8 mouse cellular contexts compared by ENCODE assay signal in genomic region chr10:127289573-127290191, GRCm38 (mm10). TPM values are rescaled to one million over a fixed set of nuclear protein-coding genes. Genes with fewer than 3 reads are reported as not detected.
DNase-seq lines count a peak whose midpoint lies in the region; ATAC-seq and TF ChIP-seq lines count a peak whose summit lies in the region.

No protein-coding gene starts in this region.

- no peaks in the 10 kb centered on the region for H3K9me3 ChIP-seq in forebrain, postnatal 0 days (ENCODE audit: low read length)
- no peaks in the 10 kb centered on the region for H3K9me3 ChIP-seq in hindbrain, embryonic 13.5 days
- H3K9me3 ChIP-seq in limb, embryonic 11.5 days (ENCODE audit: control insufficient read depth, low read length) = no peaks in the 10 kb centered on the region
- no peaks in the 10 kb centered on the region for H3K9me3 ChIP-seq in midbrain, embryonic 10.5 days (replicated peaks)

- peak overlapping the region; percentile 75 for H3K9ac ChIP-seq in forebrain, postnatal 0 days
- H3K9ac ChIP-seq in hindbrain, embryonic 13.5 days = peak overlapping the region; percentile 88
- peak overlapping the region; percentile 3 for H3K9ac ChIP-seq in limb, embryonic 11.5 days (ENCODE audit: low read length)

- peak overlapping the region; percentile 64 for H3K4me3 ChIP-seq in left cerebral cortex, adult 2 months
- peak overlapping the region; percentile 67 for H3K4me3 ChIP-seq in forebrain, postnatal 0 days (ENCODE audit: low read depth, low read length)
- peak overlapping the region; percentile 63 for H3K4me3 ChIP-seq in hindbrain, embryonic 13.5 days
- peak overlapping the region; percentile 67 for H3K4me3 ChIP-seq in limb, embryonic 11.5 days (ENCODE audit: low read depth, low read length)
- peak overlapping the region; percentile 65 for H3K4me3 ChIP-seq in midbrain, embryonic 10.5 days

- TF ChIP-seq CTCF in left cerebral cortex, adult 2 months (IDR thresholded peaks at IDR 0.05) = no peak
- TF ChIP-seq CTCF in forebrain, postnatal 0 days (IDR thresholded peaks at IDR 0.05; ENCODE audit: low read depth) = no peak

- under 1% methylated on average over 15 of the region's 15 CpGs for WGBS in forebrain, postnatal 0 days
- WGBS in hindbrain, embryonic 13.5 days = 1% methylated on average over 15 of the region's 15 CpGs
- 1% methylated on average over 15 of the region's 15 CpGs for WGBS in limb, embryonic 11.5 days
- 2% methylated on average over 15 of the region's 15 CpGs for WGBS in midbrain, embryonic 10.5 days

- peaks cover 29% of the 10 kb centered on the region for H3K36me3 ChIP-seq in forebrain, postnatal 0 days (ENCODE audit: insufficient read depth)
- peaks cover 43% of the 10 kb centered on the region for H3K36me3 ChIP-seq in hindbrain, embryonic 13.5 days
- H3K36me3 ChIP-seq in limb, embryonic 11.5 days (ENCODE audit: control insufficient read depth, insufficient read depth, low read length) = peaks cover 17% of the 10 kb centered on the region
- peaks cover 48% of the 10 kb centered on the region for H3K36me3 ChIP-seq in midbrain, embryonic 10.5 days

- peak in 1 of 2 experiments; percentile 34 for DNase-seq in left cerebral cortex, adult 2 months (ENCODE audit: extremely low spot score in 1 of 2, low spot score in 2 of 2)
- DNase-seq in left cerebral cortex, adult 11 months (ENCODE audit: low spot score) = no peak
- DNase-seq in cerebellum, adult 18-20 months = peak; percentile 78 to 81
- peak; percentile 65 for DNase-seq in forebrain, postnatal 0 days
- DNase-seq in limb, embryonic 11.5 days (ENCODE audit: low spot score) = no peak
- DNase-seq in midbrain, embryonic 10.5 days (ENCODE audit: low spot score) = peak; percentile 51
- peak; percentile 54 to 59 for DNase-seq in spleen, postnatal 36 days (ENCODE audit: low spot score in 2 of 2)

- H3K27ac ChIP-seq in left cerebral cortex, adult 2 months = peak overlapping the region; percentile 99
- peak overlapping the region; percentile 94 for H3K27ac ChIP-seq in forebrain, postnatal 0 days (ENCODE audit: low read depth, low read length)
- H3K27ac ChIP-seq in hindbrain, embryonic 13.5 days = peak overlapping the region; percentile 98
- H3K27ac ChIP-seq in limb, embryonic 11.5 days (replicated peaks; ENCODE audit: low read depth, low read length) = peak overlapping the region; percentile 96
- H3K27ac ChIP-seq in midbrain, embryonic 10.5 days (replicated peaks) = peak overlapping the region; percentile 97

- no peaks in the 10 kb centered on the region for H3K27me3 ChIP-seq in forebrain, postnatal 0 days (ENCODE audit: insufficient read depth, low read length)
- no peaks in the 10 kb centered on the region for H3K27me3 ChIP-seq in hindbrain, embryonic 13.5 days
- H3K27me3 ChIP-seq in limb, embryonic 11.5 days (ENCODE audit: control insufficient read depth, insufficient read depth, low read length) = no peaks in the 10 kb centered on the region
- H3K27me3 ChIP-seq in midbrain, embryonic 10.5 days (ENCODE audit: low read depth, poor library complexity, severe bottlenecking) = no peaks in the 10 kb centered on the region

- peaks cover 20% of the 10 kb centered on the region for H3K4me1 ChIP-seq in forebrain, postnatal 0 days (ENCODE audit: insufficient read depth)
- H3K4me1 ChIP-seq in hindbrain, embryonic 13.5 days (replicated peaks) = peaks cover 72% of the 10 kb centered on the region
- H3K4me1 ChIP-seq in limb, embryonic 11.5 days (ENCODE audit: control insufficient read depth, insufficient read depth, low read length) = peaks cover 27% of the 10 kb centered on the region
- H3K4me1 ChIP-seq in midbrain, embryonic 10.5 days = peaks cover 76% of the 10 kb centered on the region

- peak; percentile 50; the same call in 1 of the 2 replicates for ATAC-seq in forebrain, postnatal 0 days
- 0 out of 2 replicates have a peak, but pooled peaks have one; percentile 3 for ATAC-seq in hindbrain, embryonic 13.5 days (ENCODE audit: low FRiP score)
- no peak for ATAC-seq in limb, embryonic 11.5 days (ENCODE audit: insufficient number of reproducible peaks, low FRiP score, low TSS enrichment, low read depth)

- H3K4me2 ChIP-seq in forebrain, postnatal 0 days (ENCODE audit: low read depth) = peak overlapping the region; percentile 79
- peak overlapping the region; percentile 92 for H3K4me2 ChIP-seq in hindbrain, embryonic 13.5 days
- peak overlapping the region; percentile 93 for H3K4me2 ChIP-seq in limb, embryonic 11.5 days (ENCODE audit: low read depth, severe bottlenecking)

- intact Hi-C loops in left cerebral cortex, adult 2 months (cut with DNase I) = loop anchor here (1.0 to 2.0 kb wide), 2 partner anchors 22 to 79 kb away; partner anchors contain the start of genes Mars and Pip4k2c

RNA-seq across cellular contexts. Expression of gene Mbd6, which starts 0.9 kb away (rescaled TPM):
- total RNA-seq in left cerebral cortex, adult 2 months (2021) = 10 to 100 TPM; 42.2 to 52.4 TPM
- total RNA-seq in forebrain, postnatal 0 days (2014; rRNA removed) = 5.9 and 9.4 TPM in 2 replicates
- polyA plus RNA-seq in forebrain, postnatal 0 days (2015; fragmentation: Nextera tagmentation; extraction: Ambion mirVana) = 4.1 and 4.8 TPM in 2 replicates
- polyA plus RNA-seq in hindbrain, embryonic 13.5 days (2015; fragmentation: Nextera tagmentation; extraction: Ambion mirVana) = 12.1 and 16.5 TPM in 2 replicates
- 17.0 and 17.2 TPM in 2 replicates for polyA plus RNA-seq in limb, embryonic 11.5 days (2014; fragmentation: Nextera tagmentation; extraction: Ambion mirVana)
- 11.9 and 13.0 TPM in 2 replicates for polyA plus RNA-seq in midbrain, embryonic 10.5 days (2016; fragmentation: Nextera tagmentation; extraction: Ambion mirVana)

RNA-seq across cellular contexts. Expression of gene Mars, which starts 21.9 kb away (rescaled TPM):
- total RNA-seq in left cerebral cortex, adult 2 months (2021) = 10 to 100 TPM; 55.3 to 61.5 TPM
- total RNA-seq in forebrain, postnatal 0 days (2014; rRNA removed) = 86.4 and 94.4 TPM in 2 replicates
- polyA plus RNA-seq in forebrain, postnatal 0 days (2015; fragmentation: Nextera tagmentation; extraction: Ambion mirVana) = 95.9 and 98.6 TPM in 2 replicates
- 116 and 119 TPM in 2 replicates for polyA plus RNA-seq in hindbrain, embryonic 13.5 days (2015; fragmentation: Nextera tagmentation; extraction: Ambion mirVana)
- polyA plus RNA-seq in limb, embryonic 11.5 days (2014; fragmentation: Nextera tagmentation; extraction: Ambion mirVana) = 167 and 170 TPM in 2 replicates
- polyA plus RNA-seq in midbrain, embryonic 10.5 days (2016; fragmentation: Nextera tagmentation; extraction: Ambion mirVana) = 180 and 187 TPM in 2 replicates

RNA-seq across cellular contexts. Expression of gene Dctn2, which starts 23.5 kb away (rescaled TPM):
- total RNA-seq in left cerebral cortex, adult 2 months (2021) = 100 to 1,000 TPM; 254 to 259 TPM
- 272 and 300 TPM in 2 replicates for total RNA-seq in forebrain, postnatal 0 days (2014; rRNA removed)
- polyA plus RNA-seq in forebrain, postnatal 0 days (2015; fragmentation: Nextera tagmentation; extraction: Ambion mirVana) = 332 and 343 TPM in 2 replicates
- polyA plus RNA-seq in hindbrain, embryonic 13.5 days (2015; fragmentation: Nextera tagmentation; extraction: Ambion mirVana) = 308 and 330 TPM in 2 replicates
- polyA plus RNA-seq in limb, embryonic 11.5 days (2014; fragmentation: Nextera tagmentation; extraction: Ambion mirVana) = 160 and 170 TPM in 2 replicates
- 212 and 239 TPM in 2 replicates for polyA plus RNA-seq in midbrain, embryonic 10.5 days (2016; fragmentation: Nextera tagmentation; extraction: Ambion mirVana)

RNA-seq across cellular contexts. Expression of gene Kif5a, which starts 26.5 kb away (rescaled TPM):
- 1,000 to 10,000 TPM; 1,016 to 1,023 TPM for total RNA-seq in left cerebral cortex, adult 2 months (2021)
- 210 and 223 TPM in 2 replicates for total RNA-seq in forebrain, postnatal 0 days (2014; rRNA removed)
- 62.0 and 84.0 TPM in 2 replicates for polyA plus RNA-seq in forebrain, postnatal 0 days (2015; fragmentation: Nextera tagmentation; extraction: Ambion mirVana)
- 86.3 and 88.5 TPM in 2 replicates for polyA plus RNA-seq in hindbrain, embryonic 13.5 days (2015; fragmentation: Nextera tagmentation; extraction: Ambion mirVana)
- 2.1 and 3.8 TPM in 2 replicates for polyA plus RNA-seq in limb, embryonic 11.5 days (2014; fragmentation: Nextera tagmentation; extraction: Ambion mirVana)
- 14.9 and 29.4 TPM in 2 replicates for polyA plus RNA-seq in midbrain, embryonic 10.5 days (2016; fragmentation: Nextera tagmentation; extraction: Ambion mirVana)

RNA-seq across cellular contexts. Expression of gene Arhgap9, which starts 32.1 kb away (rescaled TPM):
- 1 to 10 TPM in 1 of 2 experiments, under 1 TPM in 1; 0.47 to 1.2 TPM for total RNA-seq in left cerebral cortex, adult 2 months (2021)
- 0.52 and 0.69 TPM in 2 replicates for total RNA-seq in forebrain, postnatal 0 days (2014; rRNA removed)
- polyA plus RNA-seq in forebrain, postnatal 0 days (2015; fragmentation: Nextera tagmentation; extraction: Ambion mirVana) = 0.81 and 0.99 TPM in 2 replicates
- 1.0 and 1.1 TPM in 2 replicates for polyA plus RNA-seq in hindbrain, embryonic 13.5 days (2015; fragmentation: Nextera tagmentation; extraction: Ambion mirVana)
- 5.3 and 5.5 TPM in 2 replicates for polyA plus RNA-seq in limb, embryonic 11.5 days (2014; fragmentation: Nextera tagmentation; extraction: Ambion mirVana)
- polyA plus RNA-seq in midbrain, embryonic 10.5 days (2016; fragmentation: Nextera tagmentation; extraction: Ambion mirVana) = 1.1 and 1.3 TPM in 2 replicates

Comparison
In these comparisons a context has a peak if more than half of its experiments do, and no peak if none do; other contexts are left out.
1. DNase-seq: peak in cerebellum, adult 18-20 months (2 of 2), forebrain, postnatal 0 days (single experiment), midbrain, embryonic 10.5 days (single experiment) and spleen, postnatal 36 days (2 of 2); none in left cerebral cortex, adult 11 months (single experiment) and limb, embryonic 11.5 days (single experiment).
2. H3K9ac ChIP-seq: peak in every context shown above with its lines; median percentile 88 in hindbrain, embryonic 13.5 days; 75 in forebrain, postnatal 0 days; 3 in limb, embryonic 11.5 days.
3. Peak in every context shown above with its lines, with median percentiles within 50 percentile points of each other: H3K27ac ChIP-seq, H3K4me3 ChIP-seq and H3K4me2 ChIP-seq.